In the genomic region with DNA sequence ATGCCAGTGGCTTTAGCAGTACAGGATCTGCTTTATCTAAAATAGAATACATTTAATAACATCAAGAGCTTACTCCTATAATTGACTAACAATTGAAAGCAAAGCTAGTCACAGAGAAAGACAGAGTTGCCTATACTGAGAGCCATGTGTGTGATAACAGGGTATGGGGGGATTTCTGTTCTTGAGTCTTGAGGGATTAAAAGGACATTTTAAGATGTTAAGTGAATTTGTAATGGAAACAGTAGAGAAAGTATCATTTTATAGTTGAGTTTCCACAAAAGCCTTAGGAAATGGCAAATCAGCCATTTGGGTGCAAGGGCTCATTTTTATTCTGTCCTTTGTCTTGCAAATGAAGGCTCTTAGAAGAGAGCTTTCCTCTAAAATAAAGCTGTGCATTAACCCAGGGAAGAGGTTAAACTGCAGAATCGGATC, we compare ENCODE assay signal across 28 mouse cellular contexts.
DNase-seq lines count a peak whose midpoint lies in the region; ATAC-seq and TF ChIP-seq lines count a peak whose summit lies in the region.
"Had no signal": no experiment of that assay in that cellular context is flagged by ENCODE, and none has a peak within 500 bp of the region (broad histone marks: within the 10 kb centered on the region; RNA-seq: fewer than 3 reads in every experiment).

No protein-coding gene starts in this region.

- 17% methylated on average over 1 of the region's 1 CpGs for WGBS in forebrain, embryonic 11.5 days
- WGBS in forebrain, embryonic 10.5 days = 33% methylated on average over 1 of the region's 1 CpGs
- WGBS in midbrain, embryonic 11.5 days = 5% methylated on average over 1 of the region's 1 CpGs
- whole genome bisulfite sequencing in midbrain, postnatal 0 days = 12% methylated on average over 1 of the region's 1 CpGs
- WGBS in forebrain, embryonic 14.5 days = 3% methylated on average over 1 of the region's 1 CpGs

- no peak overlapping the region for H3K4me3 ChIP-seq in forebrain, embryonic 11.5 days (ENCODE audit: low read depth, low read length)
- no peak overlapping the region for H3K4me3 ChIP-seq in forebrain, embryonic 10.5 days
- H3K4me3 ChIP-seq in midbrain, embryonic 11.5 days (ENCODE audit: low read depth, low read length) = no peak overlapping the region
- no peak overlapping the region for H3K4me3 ChIP-seq in midbrain, postnatal 0 days (ENCODE audit: low read depth, low read length)
- no peak overlapping the region for H3K4me3 ChIP-seq in forebrain, embryonic 14.5 days (ENCODE audit: low read depth, low read length)
- H3K4me3 ChIP-seq: embryonic facial prominence, embryonic 12.5 days; erythroblast, embryonic 14.5 days; gastrocnemius, adult 2 months; heart, embryonic 15.5 days; limb, embryonic 15.5 days; lung, embryonic 15.5 days; megakaryocyte, embryonic 14.5 days; myocyte had no signal

- no peaks in the 10 kb centered on the region for H3K36me3 ChIP-seq in forebrain, embryonic 11.5 days (ENCODE audit: control insufficient read depth, insufficient read depth, low read length)
- no peaks in the 10 kb centered on the region for H3K36me3 ChIP-seq in forebrain, embryonic 10.5 days (replicated peaks)
- no peaks in the 10 kb centered on the region for H3K36me3 ChIP-seq in midbrain, embryonic 11.5 days (ENCODE audit: control insufficient read depth, insufficient read depth, low read length)
- H3K36me3 ChIP-seq in midbrain, postnatal 0 days (ENCODE audit: insufficient read depth, low read length) = no peaks in the 10 kb centered on the region
- H3K36me3 ChIP-seq in forebrain, embryonic 14.5 days (ENCODE audit: control insufficient read depth, insufficient read depth, low read length) = no peaks in the 10 kb centered on the region
- H3K36me3 ChIP-seq: embryonic facial prominence, embryonic 12.5 days; heart, embryonic 15.5 days; limb, embryonic 15.5 days; lung, embryonic 15.5 days had no signal

- H3K27ac ChIP-seq in forebrain, embryonic 11.5 days (ENCODE audit: low read depth, low read length) = no peak overlapping the region
- H3K27ac ChIP-seq in forebrain, embryonic 10.5 days = no peak overlapping the region
- H3K27ac ChIP-seq in midbrain, embryonic 11.5 days (ENCODE audit: low read depth, low read length) = no peak overlapping the region; the same call in 1 of the 2 replicates
- no peak overlapping the region for H3K27ac ChIP-seq in midbrain, postnatal 0 days (ENCODE audit: low read depth, low read length)
- H3K27ac ChIP-seq in forebrain, embryonic 14.5 days (ENCODE audit: low read depth, low read length) = no peak overlapping the region; the same call in 1 of the 2 replicates
- H3K27ac ChIP-seq: embryonic facial prominence, embryonic 12.5 days; gastrocnemius, adult 2 months; heart, embryonic 15.5 days; limb, embryonic 15.5 days; liver, embryonic 14.5 days; lung, embryonic 15.5 days had no signal

- 0 out of 2 replicates have a peak, but pooled peaks cover 1% of the 10 kb centered on the region for H3K4me1 ChIP-seq in forebrain, embryonic 11.5 days (replicated peaks; ENCODE audit: control insufficient read depth, insufficient read depth, low read length)
- peaks cover 8% of the 10 kb centered on the region for H3K4me1 ChIP-seq in forebrain, embryonic 10.5 days
- H3K4me1 ChIP-seq in midbrain, embryonic 11.5 days (ENCODE audit: control insufficient read depth, insufficient read depth, low read length) = peaks cover 4% of the 10 kb centered on the region; the same call in 1 of the 2 replicates
- H3K4me1 ChIP-seq in midbrain, postnatal 0 days (ENCODE audit: insufficient read depth, low read length) = no peaks in the 10 kb centered on the region
- no peaks in the 10 kb centered on the region for H3K4me1 ChIP-seq in forebrain, embryonic 14.5 days (ENCODE audit: control insufficient read depth, insufficient read depth, low read length)
- H3K4me1 ChIP-seq: embryonic facial prominence, embryonic 12.5 days; heart, embryonic 15.5 days; limb, embryonic 15.5 days; lung, embryonic 15.5 days; megakaryocyte, embryonic 14.5 days had no signal

- no peak for TF ChIP-seq CTCF in midbrain, postnatal 0 days (IDR thresholded peaks at IDR 0.05)

- H3K9ac ChIP-seq in forebrain, embryonic 11.5 days (ENCODE audit: low read length) = no peak overlapping the region
- H3K9ac ChIP-seq in midbrain, embryonic 11.5 days (ENCODE audit: low read length) = no peak overlapping the region
- no peak overlapping the region for H3K9ac ChIP-seq in midbrain, postnatal 0 days (replicated peaks; ENCODE audit: low read length, poor library complexity, severe bottlenecking)
- H3K9ac ChIP-seq in forebrain, embryonic 14.5 days (ENCODE audit: low read length) = no peak overlapping the region
- H3K9ac ChIP-seq: embryonic facial prominence, embryonic 12.5 days; heart, embryonic 15.5 days; limb, embryonic 15.5 days; liver, embryonic 14.5 days; lung, embryonic 15.5 days had no signal

- H3K4me2 ChIP-seq in forebrain, embryonic 11.5 days (ENCODE audit: low read depth, low read length, severe bottlenecking) = no peak overlapping the region
- no peak overlapping the region for H3K4me2 ChIP-seq in midbrain, embryonic 11.5 days
- H3K4me2 ChIP-seq in midbrain, postnatal 0 days (ENCODE audit: low read depth, low read length, poor library complexity, severe bottlenecking) = no peak overlapping the region
- H3K4me2 ChIP-seq in forebrain, embryonic 14.5 days (ENCODE audit: low read length) = no peak overlapping the region
- H3K4me2 ChIP-seq: embryonic facial prominence, embryonic 12.5 days; heart, embryonic 15.5 days; limb, embryonic 15.5 days; lung, embryonic 15.5 days had no signal

- no peaks in the 10 kb centered on the region for H3K27me3 ChIP-seq in forebrain, embryonic 11.5 days (ENCODE audit: control insufficient read depth, insufficient read depth, low read length)
- peaks cover 5% of the 10 kb centered on the region; the same call in 1 of the 2 replicates for H3K27me3 ChIP-seq in forebrain, embryonic 10.5 days (ENCODE audit: poor library complexity, severe bottlenecking)
- no peaks in the 10 kb centered on the region for H3K27me3 ChIP-seq in midbrain, embryonic 11.5 days (ENCODE audit: control insufficient read depth, insufficient read depth, low read length)
- H3K27me3 ChIP-seq in midbrain, postnatal 0 days (ENCODE audit: insufficient read depth, low read length) = no peaks in the 10 kb centered on the region
- no peaks in the 10 kb centered on the region for H3K27me3 ChIP-seq in forebrain, embryonic 14.5 days (replicated peaks; ENCODE audit: control insufficient read depth, insufficient read depth, low read length)
- H3K27me3 ChIP-seq: embryonic facial prominence, embryonic 12.5 days; heart, embryonic 15.5 days; limb, embryonic 15.5 days; lung, embryonic 15.5 days; megakaryocyte, embryonic 14.5 days had no signal

- H3K9me3 ChIP-seq in forebrain, embryonic 11.5 days (ENCODE audit: control insufficient read depth, low read length) = no peaks in the 10 kb centered on the region
- H3K9me3 ChIP-seq in forebrain, embryonic 10.5 days = no peaks in the 10 kb centered on the region
- H3K9me3 ChIP-seq in midbrain, embryonic 11.5 days (ENCODE audit: control insufficient read depth, low read length) = no peaks in the 10 kb centered on the region
- no peaks in the 10 kb centered on the region for H3K9me3 ChIP-seq in midbrain, postnatal 0 days (ENCODE audit: low read length)
- no peaks in the 10 kb centered on the region for H3K9me3 ChIP-seq in forebrain, embryonic 14.5 days (replicated peaks; ENCODE audit: control insufficient read depth, low read length)
- H3K9me3 ChIP-seq: embryonic facial prominence, embryonic 12.5 days; heart, embryonic 15.5 days; limb, embryonic 15.5 days; lung, embryonic 15.5 days; megakaryocyte, embryonic 14.5 days had no signal

- ATAC-seq in forebrain, embryonic 11.5 days (replicated peaks; ENCODE audit: low FRiP score) = peak; percentile 45; the same call in 1 of the 2 replicates
- ATAC-seq in midbrain, embryonic 11.5 days (ENCODE audit: low FRiP score) = peak; percentile 80
- no peak for ATAC-seq in midbrain, postnatal 0 days (ENCODE audit: low FRiP score)
- peak; percentile 77 for ATAC-seq in forebrain, embryonic 14.5 days
- ATAC-seq in erythroblast, adult 5-6 weeks (replicated peaks; ENCODE audit: low FRiP score, poor library complexity, severe bottlenecking) = no peak
- ATAC-seq: inflammation-experienced regulatory T-cells, adult 6 months had no signal

- no peak for DNase-seq in forebrain, embryonic 11.5 days (ENCODE audit: low spot score)
- no peak for DNase-seq in forebrain, embryonic 10.5 days (ENCODE audit: extremely low spot score, low spot score)
- DNase-seq in midbrain, embryonic 11.5 days (ENCODE audit: low spot score, missing footprints) = peak; percentile 86
- DNase-seq in midbrain, postnatal 0 days (ENCODE audit: low spot score) = no peak
- peak; percentile 61 for DNase-seq in forebrain, embryonic 14.5 days (ENCODE audit: low spot score)
- DNase-seq in left cerebral cortex, adult 18-20 months (ENCODE audit: low spot score in 2 of 2) = no peak
- DNase-seq: adrenal gland, postnatal 36 days; cerebellum, adult 11 months; cerebellum, postnatal 10 days; gastrocnemius, adult 2 months; heart, postnatal 36 days; kidney, adult 18-20 months; layer of hippocampus, adult 9-11 months; left cerebral cortex, postnatal 4 days; lung, postnatal 36 days; right cerebral cortex, adult 18-20 months; right cerebral cortex, postnatal 4 days; thymus, postnatal 25 days had no signal

Comparison
In these comparisons a context has a peak if more than half of its experiments do, and no peak if none do; other contexts are left out.
1. ATAC-seq: peak in forebrain, embryonic 11.5 days (single experiment), midbrain, embryonic 11.5 days (single experiment) and forebrain, embryonic 14.5 days (single experiment); none in midbrain, postnatal 0 days (single experiment) and erythroblast, adult 5-6 weeks (single experiment).
2. DNase-seq: peak in midbrain, embryonic 11.5 days (single experiment) and forebrain, embryonic 14.5 days (single experiment); none in forebrain, embryonic 11.5 days (single experiment), forebrain, embryonic 10.5 days (single experiment), midbrain, postnatal 0 days (single experiment) and left cerebral cortex, adult 18-20 months (0 of 2).